Mouse (Mus musculus) adrenal gland, postnatal 4 days (tissue): ENCODE results near the gene Ms4a4c. TPM values are rescaled to one million over a fixed set of nuclear protein-coding genes. Genes with fewer than 3 reads are reported as not detected.
"Not testable (repeated sequence)": the region's sequence is repeated elsewhere in the genome, so short reads cannot be mapped to it uniquely, and the experiment has no call there.

Experiments
- DNase-seq, 2 experiments: peaks; one replicate each; pipeline ENCODE4 v3.0.0; 2021 to 2022; ENCODE audit warnings: low spot score in 2 of 2, mixed read lengths in 2 of 2
- long read RNA-seq, 2 experiments: library from polyadenylated mRNA; stranded (forward); transcript quantifications; one replicate each; pipeline ENCODE4 v2.0.0; 2021
- total RNA-seq, 2 experiments: library from RNA; stranded (reverse); gene quantifications; 2 replicates each; pipeline ENCODE4 v1.2.3; 2021

The Ms4a4c gene
- not detected for total RNA-seq
- long read RNA-seq, experiment 1: 0 reads
- long read RNA-seq, experiment 2: 0 reads

DNA sequence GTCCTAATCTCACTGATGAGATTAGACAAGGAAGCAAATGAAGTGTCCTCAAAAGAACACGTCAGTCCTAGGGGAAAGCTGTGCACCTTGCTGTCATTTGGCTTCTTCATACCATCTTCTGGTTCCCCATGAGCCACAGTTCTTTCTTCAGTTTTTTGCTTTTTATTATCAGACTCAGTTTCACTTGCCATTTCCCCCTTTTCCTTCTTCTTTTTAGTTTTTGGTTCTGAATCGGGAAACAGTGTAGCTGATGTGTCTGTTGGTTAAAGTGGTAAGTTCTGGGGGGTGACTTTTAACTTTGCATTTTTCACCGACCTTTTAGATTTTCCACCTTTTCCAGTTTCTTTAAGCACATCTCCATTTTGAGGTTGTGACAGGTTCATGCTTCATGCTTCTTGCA lies at the start of gene Ms4a4c:
Gene Ms4a4c, plus strand, starts transcription at position 244 of the 400 bp plus-strand sequence.
- DNase-seq: no peak

DNA sequence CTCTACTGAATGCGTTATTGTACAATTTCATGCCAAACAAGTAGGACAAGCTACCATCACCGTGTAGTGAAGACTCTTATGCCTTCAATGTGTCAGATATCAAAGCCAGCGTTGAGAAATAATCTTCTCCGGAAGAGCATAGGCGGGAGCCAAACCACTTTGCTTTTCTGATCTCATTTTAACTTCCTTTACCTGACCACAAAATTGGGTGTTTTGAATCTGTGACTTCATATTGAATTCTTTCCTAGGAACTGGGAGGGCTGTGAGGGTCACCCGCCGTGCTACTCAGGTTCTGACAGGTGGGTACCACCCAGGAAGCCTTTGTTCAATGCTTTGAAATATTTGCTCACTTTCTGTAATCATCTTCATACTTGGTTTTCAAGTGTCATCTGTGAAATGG lies 48.8 kb upstream of the Ms4a4c start:
- no peak for DNase-seq

DNA sequence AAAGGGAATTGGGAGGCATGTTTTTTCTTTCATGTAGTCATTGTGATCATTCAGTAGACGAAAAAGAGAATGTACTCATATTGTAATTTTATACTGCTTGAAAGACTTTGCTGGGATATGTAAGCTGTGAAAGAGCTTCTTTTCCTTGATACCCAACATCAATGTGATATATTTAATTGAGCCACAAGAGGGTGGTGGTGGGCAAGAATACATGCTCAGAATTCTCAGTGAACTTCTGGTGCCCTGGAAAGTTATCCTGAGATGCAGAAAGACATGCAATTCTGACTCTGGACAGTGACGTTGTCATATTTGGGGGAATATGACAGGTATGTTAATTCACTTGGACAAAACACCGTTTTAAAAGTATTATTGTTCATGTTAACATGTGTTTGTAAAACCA lies 44.5 kb upstream of the Ms4a4c start:
- no peak for DNase-seq

DNA sequence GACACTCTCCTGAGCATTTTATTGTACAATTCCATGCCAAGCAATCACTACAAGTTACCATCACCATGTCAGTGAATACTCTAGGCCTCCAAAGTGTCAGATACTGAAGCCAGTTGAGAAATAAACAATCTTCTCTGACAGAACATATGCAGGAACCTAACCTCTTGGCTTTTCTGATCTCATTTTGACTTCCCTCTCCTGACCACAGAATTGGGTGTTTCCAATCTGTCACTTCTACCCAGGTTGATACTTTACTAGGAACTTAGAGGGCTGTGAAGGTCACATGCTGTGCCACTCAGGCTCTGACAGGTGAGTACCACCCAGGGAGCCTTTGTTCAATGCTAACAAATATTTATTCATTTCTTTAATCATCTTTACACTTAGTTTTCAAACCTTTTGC lies 42.6 kb upstream of the Ms4a4c start:
- DNase-seq: no peak

DNA sequence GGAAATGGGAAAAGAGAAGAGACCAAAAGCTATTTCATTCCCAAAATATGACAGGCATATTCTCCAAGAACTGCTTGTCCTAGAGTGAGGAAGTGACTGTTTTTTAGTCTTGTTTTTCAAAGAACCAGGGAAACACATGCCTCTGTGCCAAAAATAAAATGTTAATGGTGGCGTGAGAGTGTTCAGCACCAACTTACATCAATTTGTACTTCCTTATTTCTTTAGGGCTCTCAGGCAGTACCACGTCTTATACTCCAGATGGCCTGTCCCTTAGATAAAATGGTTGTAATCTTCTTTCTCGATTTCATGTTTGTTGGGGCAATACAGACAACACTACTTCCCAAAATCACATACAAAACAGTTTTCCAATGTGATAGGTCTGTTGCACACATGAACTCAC lies 36.3 kb upstream of the Ms4a4c start:
- DNase-seq: no peak

DNA sequence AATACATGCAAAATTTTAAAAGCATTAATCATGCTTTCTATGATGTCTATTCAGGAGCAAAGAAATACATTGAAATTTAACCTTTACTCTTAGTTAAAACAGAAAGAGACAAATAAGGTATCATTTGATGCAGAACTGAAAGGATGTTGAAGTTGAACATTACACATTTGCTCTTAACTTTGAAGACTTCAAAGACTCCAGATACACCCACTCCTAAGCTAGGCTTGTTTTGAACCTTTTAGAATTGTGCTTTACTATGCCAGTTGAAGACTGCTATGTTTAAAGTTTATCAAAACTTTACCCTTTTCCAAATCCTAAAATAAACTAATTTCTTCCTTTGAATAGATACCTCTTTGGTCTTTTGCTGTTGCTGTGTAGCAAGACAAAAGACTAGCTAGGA lies 33.4 kb upstream of the Ms4a4c start:
- DNase-seq: no peak

DNA sequence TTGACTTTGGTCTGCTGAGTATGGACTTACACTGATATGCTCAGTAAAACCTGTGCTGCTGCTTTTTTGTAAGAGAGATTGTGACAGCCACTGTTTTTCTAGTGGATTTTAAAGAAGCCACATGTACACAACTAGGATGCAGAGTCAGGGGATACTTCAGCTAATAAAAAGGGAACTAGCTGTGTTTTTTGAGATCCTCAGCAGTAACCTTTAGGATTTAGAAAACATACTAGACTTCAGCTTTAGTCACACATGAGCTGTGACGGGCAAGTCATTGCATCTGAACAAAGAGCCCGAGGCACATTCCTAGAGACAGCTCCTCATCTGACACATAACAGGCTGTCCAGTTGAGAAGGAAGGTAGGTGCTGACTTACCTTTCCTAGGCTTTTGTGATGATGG lies 29.3 kb upstream of the Ms4a4c start, which contains the start of gene Ms4a4a:
Gene Ms4a4a, plus strand, starts transcription at position 251 of the 400 bp plus-strand sequence.
- no peak for DNase-seq

DNA sequence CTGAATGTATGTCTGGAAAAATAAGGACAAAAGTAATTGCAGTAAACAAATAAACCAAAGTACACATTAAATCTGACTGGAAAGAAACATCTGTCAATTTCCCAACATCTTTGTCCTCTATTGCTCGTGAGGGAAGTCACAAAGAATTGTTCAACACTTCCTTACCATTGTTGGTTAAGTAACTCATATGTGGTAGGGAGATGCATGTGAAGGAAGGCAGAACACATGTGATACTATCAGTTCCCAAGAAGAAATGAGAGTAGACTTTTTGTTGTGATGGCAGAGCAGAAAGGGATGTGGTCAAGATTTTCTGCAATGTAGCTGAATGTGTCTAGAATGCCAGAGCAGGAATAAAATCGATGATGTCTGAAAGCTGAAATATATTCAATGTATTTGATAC lies 28.2 kb upstream of the Ms4a4c start:
- no peak for DNase-seq

DNA sequence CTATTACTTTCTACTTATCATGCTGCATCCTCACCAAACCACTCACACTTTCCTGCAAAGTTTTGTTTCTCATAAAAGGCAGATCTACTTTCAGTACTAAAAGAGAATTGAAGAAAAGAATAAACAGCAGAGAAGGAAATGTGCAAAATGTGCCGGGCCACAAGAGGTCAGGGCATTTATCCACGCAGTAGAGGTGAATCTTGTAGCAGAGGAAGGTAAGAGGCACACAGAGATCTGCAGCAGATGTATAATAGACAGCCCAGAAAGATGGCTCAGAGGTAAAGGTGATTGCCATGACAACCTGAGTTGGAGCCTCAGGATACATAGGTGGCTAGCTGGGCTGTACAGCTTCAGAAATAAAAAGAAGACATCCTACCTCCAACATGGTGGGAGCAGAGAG lies 17.5 kb upstream of the Ms4a4c start:
- DNase-seq: no peak

DNA sequence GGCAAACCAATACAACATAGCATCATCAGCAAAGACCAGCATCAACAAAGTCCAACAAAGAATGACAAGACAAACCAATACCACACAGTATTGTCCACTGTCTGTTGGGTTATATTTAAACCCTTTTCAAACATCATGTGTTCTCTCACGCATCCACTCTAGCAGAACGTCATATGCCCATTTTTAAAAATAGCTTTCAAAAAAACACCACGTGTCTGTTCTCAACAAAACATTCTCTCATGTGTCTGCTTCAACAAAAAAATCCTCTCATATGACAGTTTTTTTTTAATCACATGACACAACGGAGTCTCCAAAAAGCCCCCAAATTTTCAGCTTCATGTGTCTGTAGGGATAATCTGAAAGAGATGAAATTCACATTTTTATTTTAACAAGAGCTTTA lies 16.9 kb upstream of the Ms4a4c start:
- no peak for DNase-seq

DNA sequence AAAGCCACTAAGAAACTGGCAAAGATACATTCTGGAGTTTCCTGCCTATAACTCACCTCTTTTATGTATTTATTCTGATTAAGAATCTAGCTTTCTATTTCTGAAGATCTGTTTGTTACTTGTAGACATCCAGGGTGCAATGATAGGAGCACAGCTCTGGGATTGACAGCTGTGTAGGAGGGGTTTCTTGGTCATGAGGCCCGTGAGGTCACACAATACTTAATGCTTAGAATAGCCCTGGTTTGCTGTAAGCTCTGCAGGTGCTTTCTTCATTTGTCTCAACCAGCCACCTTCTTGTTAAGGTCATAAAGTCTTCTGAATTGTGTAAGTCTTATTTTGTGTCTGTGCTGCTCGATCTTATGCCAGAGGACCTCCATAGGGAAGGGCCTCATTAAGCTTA lies 15.6 kb upstream of the Ms4a4c start:
- no peak for DNase-seq

DNA sequence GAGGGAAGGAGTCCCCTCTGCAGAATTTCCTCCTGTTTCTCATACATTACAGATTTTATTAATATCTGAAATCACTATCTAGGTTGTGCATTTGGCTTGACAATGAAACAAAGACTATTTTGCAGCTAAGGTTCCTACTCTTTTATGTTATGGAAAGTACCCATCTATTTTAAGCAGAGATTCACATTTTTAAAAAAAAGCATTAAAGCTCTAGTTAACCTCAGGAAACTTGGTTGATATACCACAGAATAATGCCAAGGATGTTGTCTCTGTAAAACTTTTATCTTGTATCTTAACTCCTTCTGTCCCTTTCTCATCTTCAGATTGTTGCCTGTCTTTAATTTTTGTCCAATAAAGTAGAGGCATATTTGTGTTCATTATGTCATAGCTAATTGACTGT lies 8.8 kb upstream of the Ms4a4c start:
- no peak for DNase-seq

DNA sequence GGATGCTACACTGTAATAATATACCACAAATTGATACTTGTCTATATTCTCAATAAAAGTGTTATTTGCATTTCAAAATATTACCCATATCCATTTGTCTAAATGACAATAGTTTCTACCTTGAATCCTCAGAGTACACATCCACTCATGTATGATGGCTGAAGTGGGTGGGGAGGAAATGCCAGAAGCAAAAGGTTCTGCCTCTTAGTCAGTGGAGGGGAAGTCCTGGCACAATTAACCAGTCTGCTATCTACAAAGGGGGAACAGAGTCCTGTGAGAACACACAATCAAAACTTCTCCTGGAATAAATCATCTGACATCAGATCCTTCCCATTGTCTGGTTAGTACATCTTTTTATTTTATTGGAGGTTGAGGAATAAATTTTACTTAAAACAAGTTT lies 2.9 kb downstream of the Ms4a4c start:
- DNase-seq: no peak

DNA sequence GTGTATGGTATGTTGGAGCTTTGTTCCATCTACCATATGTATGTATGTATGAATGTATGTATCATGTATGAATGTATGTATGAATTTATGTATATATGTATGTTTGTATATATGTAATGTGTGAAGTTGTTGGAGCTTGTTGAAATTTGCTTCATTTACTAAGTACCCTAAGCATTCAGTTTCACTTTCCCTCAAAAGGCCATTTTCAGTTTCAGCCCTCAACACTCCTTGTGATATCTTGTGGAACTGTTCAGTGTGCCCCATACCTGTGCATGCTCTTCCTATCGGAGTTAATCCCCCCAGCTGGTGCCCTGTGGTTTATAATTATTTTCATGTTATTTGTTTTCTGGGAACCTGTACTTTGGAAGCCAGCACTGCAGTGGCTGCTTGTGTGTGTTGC lies 4.0 kb downstream of the Ms4a4c start:
- no peak for DNase-seq

DNA sequence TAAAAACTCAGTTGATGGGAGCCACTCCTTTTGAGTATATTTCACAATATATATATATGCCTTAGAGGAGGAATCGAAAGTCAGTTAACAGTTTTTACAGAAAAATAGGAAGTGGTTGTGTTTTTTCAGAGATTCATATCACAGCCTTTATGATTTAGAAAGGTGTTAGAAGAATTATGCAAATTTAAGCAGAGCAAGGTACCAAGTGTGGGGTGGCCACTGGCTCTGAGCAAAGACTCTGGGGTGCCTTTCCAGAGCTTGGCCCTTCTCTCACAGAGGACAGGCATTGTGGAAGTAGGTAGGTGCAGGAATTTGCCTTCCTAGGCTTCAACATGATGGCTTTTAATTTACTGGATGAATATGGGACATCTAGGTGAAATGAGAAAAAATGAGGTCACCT lies 7.1 kb downstream of the Ms4a4c start:
- DNase-seq: no peak

DNA sequence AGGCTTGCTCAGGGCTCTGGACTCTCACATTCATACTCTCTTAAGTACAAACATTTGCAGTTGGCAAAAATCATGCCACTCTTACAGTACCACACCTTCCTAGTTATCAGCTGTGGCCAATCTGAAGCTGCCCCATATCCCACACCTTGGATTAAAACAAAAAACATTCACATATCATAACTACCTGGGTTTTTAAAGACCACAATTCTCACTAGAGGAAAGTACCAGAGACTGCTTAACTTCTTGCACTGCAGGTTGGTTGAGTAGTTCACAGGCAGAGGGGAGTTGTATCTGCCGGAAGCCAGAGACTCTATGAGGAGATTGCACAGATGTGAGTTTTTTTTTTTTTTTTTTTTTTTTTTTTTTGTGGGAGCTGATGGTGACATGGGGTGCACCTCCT lies 9.5 kb downstream of the Ms4a4c start:
- DNase-seq: no peak

DNA sequence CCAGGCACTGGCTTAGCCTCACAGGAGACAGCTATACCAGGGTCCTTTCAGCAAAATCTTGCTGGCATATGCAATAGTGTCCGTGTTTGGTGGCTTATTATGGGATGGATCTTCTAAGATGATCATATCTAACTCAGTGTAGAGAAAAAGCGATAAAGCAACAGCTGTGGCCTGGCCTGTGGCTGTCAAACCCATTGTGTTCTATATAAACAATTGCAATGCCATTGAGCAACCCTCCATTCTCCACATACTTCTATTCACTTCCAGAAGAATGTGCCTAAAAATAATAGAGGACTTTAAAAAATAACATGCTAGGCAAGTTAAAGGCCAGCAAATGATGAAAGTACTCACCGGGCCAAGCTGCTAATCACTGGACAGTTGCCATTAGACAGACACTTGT lies 11.0 kb downstream of the Ms4a4c start:
- no peak for DNase-seq

DNA sequence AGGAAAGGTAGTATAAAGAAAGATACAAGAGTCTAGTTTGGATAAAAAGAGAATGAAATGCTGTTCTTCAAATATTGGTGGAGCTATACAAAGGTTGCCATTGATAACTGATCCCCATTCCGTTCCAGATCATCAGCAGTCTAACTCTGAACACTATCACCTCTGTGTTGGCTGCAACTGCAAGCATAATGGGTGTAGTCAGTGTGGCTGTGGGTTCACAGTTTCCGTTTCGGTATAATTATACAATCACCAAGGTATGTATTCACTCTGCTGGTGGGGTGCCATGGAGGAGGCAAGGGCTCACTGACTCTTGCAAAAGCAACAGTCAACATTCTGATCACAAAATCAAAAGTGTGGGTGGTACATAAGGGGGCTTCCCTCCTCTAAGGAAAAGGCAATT lies 14.3 kb downstream of the Ms4a4c start:
- not testable (repeated sequence) for DNase-seq

DNA sequence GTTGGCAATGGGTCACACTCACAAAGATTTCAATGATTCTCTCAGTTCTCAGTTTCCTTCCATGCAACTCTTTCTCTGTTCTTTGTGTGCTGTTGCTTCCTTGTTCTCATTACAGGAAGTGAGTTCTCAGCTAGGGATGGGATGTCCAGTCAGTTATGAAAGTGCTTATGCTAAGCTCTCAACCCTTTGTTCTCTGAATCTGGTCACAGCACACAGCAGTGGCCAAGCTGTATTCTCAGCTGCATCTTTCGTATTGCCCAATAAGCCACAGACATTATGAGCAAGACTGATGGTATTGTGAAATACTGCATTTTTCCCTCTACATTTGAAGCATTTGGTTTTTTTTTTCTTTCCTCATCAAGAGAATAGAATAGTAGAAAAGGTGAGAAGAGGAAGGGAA lies 26.6 kb downstream of the Ms4a4c start:
- not testable (repeated sequence) for DNase-seq

DNA sequence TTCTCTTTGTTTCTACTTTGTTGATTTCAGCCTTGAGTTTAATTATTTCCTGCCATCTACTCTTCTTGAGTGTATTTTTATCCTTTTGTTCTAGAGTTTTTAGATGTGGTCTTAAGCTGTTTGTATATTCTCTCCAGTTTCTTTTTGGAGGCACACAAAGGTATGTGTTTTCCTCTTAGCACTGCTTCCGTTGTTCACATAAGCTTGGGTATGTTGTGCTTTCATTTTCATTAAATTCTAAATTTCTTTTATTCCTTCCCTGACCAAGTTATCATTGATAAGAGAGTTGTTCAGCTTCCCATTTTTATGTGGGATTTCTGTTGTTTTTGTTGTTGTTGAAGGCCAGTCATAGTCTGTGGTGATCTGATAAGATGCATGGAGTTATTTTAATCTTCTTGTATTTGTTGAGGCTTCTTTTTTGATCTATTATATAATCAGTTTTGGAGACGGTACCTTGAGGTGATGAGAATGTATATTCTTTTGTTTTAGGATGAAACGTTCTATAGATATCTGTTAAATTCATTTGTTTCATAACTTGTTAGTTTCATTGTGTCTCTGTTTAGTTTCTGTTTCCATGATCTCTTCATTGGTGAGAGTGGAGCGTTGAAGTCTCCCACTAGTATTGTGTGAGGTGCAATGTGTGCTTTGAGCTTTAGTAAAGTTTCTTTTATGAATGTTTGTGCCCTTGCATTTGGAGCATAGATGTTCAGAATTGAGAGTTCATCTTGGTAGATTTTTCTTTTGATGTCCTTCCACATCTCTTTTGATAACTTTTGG lies 30.7 kb downstream of the Ms4a4c start:
- DNase-seq: no peak

DNA sequence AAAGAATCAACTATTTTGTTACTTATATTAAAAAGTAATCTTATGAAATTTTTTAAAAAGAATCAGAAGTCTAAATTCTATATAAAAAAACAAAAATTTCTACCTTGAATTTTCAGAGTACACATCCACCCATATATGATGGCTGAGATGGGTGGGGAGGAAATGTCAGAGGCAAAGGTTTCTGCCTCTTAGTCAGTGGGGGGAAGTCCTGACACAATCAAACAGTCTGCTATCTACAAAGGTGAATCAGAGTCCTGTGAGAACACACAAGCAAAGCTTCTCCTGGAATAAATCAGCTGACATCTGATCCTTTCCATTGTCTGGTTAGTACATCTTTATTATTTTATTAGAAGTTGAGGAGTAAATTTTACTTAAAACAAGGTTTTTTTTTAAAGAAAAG lies 38.8 kb downstream of the Ms4a4c start, which contains the start of gene Ms4a4b:
Gene Ms4a4b, plus strand, starts transcription at position 216 of the 400 bp plus-strand sequence.
- DNase-seq: no peak

DNA sequence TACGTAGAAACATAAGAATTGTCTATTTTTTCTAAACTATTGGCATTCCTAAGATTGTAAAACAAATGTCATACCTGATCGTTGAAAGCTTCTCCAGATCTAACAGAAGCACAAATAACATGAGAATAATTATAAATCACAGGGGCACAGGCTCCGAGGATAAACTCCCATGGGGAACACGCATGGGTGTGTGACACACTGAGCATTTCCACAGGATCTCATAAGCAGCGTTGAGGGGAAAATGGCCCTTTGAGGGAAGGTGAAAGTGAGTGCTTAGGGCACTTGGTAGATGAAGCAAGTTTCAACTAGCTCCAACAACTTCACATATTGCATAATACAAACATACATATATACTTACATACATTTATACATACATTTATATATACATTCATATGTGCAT lies 39.4 kb downstream of the Ms4a4c start:
- DNase-seq: no peak

DNA sequence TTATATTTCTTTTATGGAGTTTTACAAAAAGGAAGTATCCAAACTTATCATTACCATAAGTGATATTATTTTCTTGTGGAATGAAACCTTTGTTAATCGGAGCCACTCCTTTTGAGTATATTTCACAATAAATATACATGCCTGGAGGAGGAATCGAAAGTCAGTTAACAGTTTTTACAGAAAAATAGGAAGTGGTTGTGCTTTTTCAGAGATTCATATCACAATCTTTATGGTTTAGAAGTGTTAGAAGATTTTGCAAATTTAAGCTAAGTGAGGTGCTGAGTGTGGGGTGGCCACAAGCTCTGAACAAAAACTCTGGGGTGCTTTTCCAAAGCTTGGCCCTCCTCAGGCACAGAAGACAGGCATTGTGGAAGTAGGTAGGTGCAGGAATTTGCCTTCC lies 42.7 kb downstream of the Ms4a4c start:
- no peak for DNase-seq
